Mouse (Mus musculus) cerebral cortex, adult 2 months (tissue): ENCODE measurements around the gene Dip2b.

Experiments used
- WGBS: fragments of 180-500 bp; shearing (Covaris S2); methylation state at CpG from one replicate; pipeline ENCODE4 v1.1.7; 2018; 5-methylcytosine and 5-hydroxymethylcytosine counted together

Dip2b gene

DNA sequence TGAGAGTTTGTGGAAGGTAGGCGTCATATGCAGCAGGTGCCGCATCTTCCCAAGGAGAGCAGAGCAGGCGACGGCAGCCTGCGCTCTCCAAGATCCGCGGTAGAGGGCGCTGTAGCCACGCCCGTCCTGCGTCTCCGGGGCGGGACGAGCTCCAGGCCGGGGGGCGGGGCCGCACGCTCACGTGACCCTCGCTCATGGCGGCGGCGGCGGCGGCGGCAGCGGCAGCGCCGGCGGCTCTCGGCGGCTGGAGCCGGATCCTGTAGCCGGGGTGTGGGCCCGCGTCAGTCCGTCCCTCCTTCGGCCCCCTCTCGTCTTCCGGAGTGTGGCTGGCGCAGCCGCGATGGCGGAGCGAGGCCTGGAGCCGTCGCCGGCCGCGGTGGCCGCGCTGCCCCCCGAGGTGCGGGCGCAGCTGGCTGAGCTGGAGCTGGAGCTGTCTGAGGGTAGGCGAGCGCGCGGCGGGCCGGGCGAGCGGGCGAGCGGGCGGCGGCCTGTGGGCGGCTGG is at the start of gene Dip2b:
TSS of gene Dip2b (plus strand) at position 195 of the 502 bp plus-strand sequence.
- WGBS = 1% methylated on average over 66 of the region's 68 CpGs

DNA sequence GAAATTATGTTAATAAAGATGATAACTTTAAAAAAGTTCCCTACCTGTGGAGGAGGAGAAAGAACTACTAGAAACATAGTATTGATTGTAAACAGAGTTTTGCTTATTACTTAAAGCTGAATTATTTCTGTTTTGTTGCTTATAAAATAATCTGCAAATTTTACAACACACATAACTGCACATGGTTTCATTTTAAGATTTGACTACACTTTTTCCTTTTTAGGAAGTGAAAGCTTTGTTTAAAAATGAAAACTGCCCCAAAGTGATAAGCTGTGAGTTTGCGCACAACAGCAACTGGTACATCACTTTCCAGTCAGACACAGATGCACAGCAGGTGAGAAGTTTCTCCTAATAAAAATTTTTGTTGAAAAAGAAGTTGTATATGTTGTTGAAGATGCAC is 45.4 kb upstream of the Dip2b start:
- WGBS = 100% methylated on average over 1 of the region's 1 CpGs

DNA sequence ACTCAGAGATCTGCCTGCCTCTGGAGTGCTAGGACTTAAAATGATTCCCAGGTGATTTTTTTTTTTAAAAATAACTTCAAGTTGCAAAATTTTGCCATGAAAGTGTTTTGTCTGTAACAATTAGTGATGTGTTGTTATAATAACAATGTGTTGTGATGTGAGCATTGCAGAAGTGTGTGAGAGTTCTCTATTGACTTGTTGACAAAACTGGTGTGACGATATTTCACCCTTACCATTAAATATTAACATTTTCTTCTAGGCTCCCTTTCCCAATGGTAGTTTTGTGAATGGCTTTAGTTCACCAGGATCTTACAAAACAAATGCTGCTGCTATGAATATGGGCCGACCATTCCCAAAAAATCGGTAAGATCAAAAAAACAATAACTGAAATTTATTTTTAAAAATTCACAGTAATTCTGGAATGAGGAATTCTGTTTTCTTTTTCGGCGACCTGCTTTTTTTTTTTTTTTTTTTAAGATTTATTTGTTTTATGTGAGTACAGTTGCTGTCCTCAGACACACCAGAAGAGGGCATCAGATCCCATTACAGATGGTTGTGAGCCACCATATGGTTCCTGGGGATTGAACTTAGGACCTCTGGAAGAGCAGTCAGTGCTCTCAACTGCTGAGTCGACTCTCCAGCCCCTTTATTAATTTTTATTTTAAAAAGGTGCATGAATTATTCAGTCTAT is 41.2 kb upstream of the Dip2b start:
- WGBS = 92% methylated on average over 6 of the region's 6 CpGs

DNA sequence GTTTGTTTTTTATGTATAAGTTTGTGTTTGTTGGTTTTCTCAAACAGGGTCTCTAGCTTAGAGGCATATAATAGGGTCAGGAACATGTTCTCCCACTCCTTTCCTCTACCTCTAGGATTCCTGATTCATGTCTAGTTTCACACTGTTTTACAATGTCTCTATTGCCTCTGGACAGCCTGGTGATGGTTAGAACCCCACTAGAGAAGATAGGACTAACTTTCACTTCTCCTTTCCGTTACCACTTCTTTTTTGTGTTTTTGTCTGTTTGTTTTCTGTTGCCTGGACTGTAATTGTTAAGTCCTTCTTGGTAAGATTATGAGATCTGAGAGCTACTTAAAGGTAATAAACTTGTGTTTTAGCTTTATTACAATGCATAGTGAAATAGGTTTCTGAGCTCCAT is 39.1 kb upstream of the Dip2b start:
- WGBS = 88% methylated on average over 1 of the region's 1 CpGs

DNA sequence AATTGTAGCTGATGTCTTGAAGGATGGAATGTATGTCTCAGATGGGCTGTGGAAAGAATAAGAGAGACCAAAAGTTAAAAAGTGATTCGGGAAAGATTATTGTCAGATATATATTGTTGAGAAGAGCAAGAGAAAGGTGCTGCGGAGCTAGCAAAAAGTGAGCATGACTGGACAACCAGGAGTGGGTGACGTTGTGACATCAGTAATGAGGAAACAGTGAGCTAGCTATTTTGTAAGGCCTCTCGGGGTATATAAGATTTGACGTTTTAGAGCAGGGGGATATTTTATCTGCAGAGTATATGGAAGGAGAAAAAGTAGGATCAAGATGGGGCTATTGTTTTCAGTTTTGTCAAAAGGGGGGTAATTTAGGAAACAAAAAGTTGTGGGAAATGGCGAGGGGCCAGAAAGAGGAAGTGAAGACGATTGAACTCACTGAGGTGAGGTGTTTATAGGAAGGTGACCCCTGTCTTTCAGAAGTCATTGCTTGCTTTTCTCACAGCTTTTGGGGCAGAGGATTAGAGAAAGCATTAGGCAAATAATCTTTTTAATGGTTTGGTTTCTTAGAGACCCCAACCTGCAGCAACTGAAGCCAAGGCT is 33.7 kb upstream of the Dip2b start:
- WGBS = 82% methylated on average over 7 of the region's 7 CpGs

DNA sequence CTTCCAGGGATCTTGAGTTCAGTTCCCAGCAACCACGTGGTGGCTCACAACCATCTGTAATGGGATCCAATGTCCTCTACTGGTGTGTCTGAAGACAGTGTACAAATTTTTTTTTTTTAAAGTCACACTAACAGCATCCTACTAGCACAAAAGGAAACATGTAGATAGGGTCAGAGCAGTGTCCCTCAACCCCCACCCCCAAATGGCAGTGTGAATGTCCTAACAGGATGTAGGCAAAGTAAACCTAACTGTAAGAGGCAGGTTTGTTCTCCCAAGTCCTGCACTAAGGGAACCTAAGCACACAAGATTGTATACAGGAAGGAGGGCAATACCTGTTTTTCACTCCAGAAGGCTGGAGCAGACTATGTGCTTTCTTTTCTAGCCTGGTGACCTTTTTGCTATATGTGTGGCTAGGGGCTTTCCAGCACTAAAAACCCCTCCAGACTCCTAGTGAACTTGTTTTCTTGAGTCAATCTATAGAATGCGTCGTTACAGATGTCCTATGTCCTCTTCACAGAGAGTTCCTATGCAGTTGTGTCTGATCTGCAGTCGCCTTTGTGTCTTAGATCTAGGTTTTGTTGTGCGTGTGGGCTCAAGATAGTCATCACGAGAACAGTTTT is 20.1 kb upstream of the Dip2b start:
- WGBS = 58% methylated on average over 6 of the region's 6 CpGs

DNA sequence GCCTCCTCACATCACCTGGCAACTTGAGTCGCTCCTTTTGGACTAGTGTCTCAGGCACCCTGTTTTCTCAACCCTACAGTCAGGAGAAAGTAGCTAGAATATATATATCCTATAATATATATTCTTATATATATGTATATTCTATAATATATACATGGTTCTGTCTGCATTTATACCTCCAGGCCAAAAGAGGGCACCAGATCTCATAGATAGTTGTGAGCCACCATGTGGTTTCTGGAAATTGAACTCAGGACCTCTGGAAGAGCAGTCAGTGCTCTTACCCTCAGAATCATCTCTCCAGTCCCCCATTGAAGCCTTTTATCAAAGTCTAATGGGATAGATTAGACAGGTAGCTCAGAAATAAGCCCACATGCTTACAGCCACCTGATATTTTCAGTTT is 17.3 kb upstream of the Dip2b start:
- WGBS = 100% methylated on average over 1 of the region's 1 CpGs

DNA sequence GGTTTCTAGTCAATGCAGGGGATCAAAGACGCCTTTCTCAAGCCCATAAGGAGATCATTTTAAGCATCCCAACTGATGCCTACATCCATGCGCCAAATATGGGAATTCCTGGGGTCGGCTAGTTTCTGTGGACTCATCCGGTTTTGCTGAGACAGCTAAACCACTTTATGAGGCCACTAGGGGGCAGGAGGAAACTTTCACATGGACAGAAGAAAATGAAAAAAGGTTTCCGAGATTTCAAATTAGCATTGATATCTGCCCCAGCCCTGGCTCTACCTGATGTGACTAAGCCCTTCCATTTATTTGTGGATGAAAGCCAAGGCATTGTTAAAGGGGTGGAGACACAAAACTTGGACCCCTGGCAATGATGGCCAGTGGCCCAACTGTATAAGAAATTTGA is 15.5 kb upstream of the Dip2b start:
- WGBS = 13% methylated on average over 5 of the region's 5 CpGs

DNA sequence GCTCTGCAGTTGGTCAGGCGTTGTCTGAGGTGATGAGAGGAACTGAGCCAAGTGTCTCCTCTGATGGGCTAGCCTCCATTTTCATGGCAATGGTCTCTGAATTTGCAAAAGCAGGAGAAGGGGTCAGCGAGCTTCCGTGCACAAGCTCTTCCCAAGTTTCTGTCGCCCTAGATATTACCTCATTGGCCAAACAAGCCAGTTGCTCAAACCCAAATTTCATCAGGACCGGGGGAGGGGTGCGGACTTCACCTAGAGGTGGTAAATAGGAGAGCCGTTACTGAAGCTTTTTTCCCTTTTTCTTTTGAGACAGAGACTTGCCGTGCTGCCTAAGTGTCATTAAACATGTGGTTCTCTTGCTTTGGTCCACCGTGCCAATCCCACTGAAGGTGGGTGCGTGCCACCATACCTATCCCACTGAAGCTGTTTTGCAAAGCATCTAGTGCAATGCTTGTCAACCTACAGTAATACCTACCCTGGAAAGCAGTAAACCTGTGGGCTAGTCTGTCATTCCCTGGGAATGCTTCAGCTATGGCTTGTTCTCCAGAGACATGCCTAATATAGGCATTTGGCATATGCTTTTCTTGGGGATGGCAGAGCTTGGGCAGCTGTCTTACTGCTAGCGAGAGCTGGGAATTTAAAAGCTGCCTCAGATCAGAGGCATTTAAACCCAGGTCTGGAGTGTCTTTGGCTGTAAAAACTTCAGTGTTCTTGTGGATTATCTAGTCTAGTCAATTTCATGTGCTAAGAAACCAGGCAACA is 13.2 kb upstream of the Dip2b start:
- 62% methylated on average over 11 of the region's 11 CpGs for WGBS

DNA sequence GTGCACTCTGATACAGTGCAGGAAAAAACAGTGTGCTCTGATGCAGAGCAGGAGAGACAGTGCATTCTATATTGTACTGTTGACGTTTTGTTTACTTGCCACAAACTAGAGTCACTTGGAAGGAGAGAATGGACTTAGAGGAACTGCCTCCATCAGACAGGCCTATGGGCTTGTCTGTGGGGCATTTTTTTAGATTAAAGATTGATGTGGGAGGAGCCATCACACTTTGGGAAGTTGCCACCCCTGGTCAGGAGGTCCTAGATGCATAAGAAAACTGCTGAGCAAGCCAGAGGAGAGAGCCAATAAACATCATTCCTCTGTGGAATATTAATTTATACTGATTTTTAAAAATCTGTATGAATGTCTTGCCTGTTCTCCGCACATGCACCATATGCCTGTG is 10.3 kb upstream of the Dip2b start:
- 88% methylated on average over 2 of the region's 2 CpGs for WGBS

DNA sequence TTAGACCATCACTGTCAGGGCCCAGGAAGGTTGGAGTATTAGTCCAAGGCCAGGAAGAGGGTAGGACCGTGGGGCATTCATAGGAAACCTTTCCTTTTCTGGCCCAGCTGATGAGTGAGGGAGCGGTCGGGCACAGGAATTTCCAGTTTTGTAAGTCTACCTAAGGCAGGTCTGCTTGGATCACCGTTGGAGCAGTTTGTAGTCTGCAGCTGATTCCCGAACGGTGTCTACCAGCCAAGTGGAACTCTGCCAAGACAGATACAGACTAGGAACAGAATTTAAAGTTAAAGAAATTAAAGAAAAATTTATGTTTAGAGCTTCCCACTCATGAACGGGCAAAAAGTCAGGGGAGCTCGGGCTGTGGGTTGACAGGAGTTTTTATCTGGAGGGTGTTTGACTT is 9.0 kb upstream of the Dip2b start:
- WGBS = 45% methylated on average over 8 of the region's 8 CpGs

DNA sequence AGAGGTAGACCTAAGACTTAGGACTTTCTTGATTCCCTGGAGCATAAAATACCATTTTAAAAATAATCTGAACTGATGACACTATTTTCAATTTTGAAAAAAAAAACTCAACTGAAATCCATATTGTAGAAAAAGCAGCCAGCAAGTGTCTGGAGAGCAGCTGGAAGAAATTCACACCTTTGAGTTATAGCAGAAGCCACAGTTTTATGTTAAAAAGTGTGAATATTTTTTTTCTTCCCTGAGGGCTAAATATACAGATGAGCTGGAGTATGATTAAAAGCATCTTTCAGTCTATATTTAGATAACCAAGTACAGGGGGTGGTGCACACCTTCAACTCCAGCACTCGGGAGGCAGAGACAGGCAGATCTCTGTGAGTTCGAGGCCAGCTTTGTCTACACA is 8.6 kb upstream of the Dip2b start:
- 54% methylated on average over 2 of the region's 2 CpGs for WGBS

DNA sequence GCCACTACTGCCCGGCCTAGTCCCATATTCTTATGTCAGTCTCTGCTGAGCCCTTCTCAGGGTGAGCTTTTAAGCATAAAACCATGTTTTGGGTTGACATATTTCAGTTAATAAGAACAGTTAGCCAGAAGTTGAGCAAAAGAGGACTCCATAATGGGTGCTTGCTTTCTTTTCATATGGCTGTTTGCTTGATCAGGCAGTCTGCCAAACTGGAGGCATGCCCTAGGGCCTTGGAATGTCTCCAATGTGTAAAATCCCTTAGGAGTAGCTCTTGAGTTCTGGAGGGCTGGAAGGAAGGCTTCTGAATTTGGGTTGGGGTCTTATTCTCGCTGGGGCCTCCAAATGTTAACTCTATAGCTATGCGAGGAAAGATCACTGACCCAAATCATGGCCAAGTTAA is 5.9 kb upstream of the Dip2b start:
- WGBS = 79% methylated on average over 3 of the region's 3 CpGs

DNA sequence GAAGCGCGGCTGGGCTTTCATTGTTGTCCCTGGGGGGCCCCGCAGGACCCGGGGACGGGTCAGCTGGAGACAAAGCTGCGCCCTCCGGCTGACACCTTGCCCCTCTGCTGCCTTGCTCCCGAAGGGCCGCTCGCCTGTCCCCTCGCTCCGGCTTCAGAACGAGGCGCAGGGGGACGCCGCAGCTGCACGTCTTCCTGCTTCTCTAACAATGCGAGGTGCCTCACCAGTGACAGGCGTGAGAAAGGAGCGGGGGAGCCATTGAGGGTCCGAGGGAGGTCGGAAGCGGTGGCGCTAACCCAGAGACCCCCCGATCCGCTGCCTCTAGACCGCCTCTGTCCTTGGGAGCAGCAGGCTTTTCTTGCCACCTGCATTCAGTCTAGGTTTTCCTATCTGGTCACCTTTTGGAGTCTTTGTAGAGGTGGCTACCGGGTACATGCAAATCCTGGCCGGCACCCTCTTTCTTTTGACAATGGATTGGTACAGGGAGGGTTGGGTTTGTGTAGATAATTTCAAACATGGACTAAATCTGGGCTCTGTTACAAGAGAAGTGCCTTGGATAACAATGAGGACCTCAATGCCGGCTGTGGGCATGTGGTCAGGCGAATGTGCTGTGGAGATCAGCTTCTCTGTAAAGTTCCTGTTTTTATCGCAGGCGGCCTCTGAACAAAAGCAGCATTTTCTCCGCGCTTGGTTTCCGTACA is 687 bp downstream of the Dip2b start:
- under 1% methylated on average over 36 of the region's 36 CpGs for WGBS

DNA sequence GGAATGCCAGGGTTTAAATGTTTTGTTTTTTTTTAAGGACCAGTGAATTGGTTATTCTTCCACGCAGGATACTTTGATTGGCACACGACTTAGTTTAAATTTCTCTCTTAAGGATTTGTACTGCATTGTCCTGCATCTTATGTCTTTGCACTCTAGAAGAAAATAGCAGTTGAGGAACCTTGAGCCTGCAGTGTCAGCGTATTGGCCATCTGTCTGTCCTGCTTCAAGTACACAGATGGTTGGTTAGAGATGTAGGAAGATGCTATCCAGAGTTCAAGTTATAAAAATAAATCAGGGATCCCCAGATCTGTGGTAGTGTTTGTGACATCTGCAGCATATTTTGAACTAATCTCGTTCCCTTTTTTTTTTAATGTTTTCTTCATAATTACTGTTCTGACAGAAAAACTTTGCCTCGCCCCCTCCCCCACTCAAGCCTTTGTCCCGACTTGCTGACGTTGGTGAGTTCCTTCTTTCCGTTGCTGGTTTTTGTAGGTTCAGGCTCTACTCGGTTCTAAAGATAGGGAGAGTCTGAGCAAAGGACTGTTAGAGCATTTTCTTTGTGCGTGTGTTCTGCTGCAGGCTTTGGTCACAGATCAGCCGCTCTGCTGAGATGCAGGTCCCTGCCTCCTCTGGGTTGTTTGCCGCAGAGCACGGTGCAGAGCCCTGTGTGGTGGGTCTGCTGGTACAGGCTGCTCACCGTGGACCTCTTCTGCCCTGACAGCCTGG is 2.2 kb downstream of the Dip2b start:
- WGBS = 12% methylated on average over 14 of the region's 14 CpGs

DNA sequence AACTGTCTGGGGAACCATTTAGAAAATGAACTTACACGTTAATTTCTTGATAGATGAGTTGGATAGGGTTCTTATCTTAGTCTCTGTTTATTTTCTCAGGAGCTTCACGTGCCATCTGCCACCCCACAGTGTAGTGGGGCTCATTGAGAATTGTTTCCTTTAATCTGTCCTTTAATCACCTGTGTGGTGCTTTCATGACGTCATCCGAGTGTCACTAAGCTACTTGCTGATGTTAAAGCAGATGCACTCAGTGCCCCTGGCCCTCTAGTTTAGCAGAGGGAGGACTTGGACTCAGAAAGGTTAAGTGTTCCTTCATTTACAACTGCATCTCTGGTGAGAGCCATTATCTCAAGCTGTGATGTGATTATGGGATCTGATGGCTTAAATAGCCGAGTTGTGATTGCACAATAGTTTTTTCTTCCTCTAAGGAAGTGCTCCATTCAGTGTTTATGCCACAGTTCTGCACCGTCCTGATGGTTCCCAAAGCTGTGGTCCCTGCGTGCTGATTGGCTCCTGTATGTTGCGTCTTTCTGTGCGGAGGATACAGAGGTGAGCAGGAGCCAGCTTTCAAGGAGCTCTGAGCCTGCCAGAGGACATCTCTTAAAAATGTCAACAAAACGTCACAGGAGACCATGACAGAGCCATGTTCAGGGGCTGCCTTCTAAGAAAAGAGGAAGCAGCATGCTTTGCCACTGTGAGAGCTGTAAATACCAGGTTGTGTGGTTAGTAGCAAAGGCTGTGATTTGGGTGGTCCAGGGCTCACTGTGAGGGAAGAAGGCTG is 3.0 kb downstream of the Dip2b start:
- 19% methylated on average over 10 of the region's 10 CpGs for WGBS

DNA sequence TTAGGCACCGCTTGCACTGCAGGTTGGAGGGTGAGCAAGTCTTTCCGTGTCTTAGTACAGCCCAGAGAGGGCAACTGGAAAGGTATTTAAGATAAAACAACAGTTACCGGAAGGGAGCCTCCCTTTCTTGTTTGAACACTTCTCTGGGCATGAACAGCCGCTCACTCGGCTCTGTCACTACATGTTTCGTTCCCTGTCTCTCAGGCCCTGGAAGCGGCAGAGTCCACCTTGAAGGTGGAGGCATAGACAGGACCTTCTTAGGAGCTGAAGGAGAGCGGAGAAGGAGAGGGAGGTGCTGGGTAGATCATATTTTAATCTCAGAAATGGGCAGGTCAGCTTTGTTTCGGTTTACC is 3.6 kb downstream of the Dip2b start:
- 67% methylated on average over 9 of the region's 9 CpGs for WGBS

DNA sequence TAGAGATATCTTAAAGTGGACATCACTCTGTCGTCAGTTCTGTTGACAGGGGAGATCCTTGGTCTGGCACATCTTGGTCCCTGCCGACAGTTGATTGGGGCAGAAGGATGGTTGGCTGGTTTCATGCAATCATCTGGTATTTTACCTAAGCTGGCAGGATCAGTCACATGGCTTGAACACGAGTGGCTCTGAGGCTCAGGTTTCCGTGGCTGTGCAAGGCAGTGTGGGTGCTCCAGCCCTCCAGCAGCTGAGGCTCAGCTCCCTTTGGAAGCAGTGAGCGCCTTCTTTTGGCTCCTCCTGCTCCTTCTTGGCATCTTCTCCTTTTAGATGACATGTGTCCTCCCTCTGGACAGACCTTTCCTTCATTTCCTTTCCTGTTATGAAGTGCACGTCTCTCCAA is 7.1 kb downstream of the Dip2b start:
- WGBS = 25% methylated on average over 6 of the region's 6 CpGs

DNA sequence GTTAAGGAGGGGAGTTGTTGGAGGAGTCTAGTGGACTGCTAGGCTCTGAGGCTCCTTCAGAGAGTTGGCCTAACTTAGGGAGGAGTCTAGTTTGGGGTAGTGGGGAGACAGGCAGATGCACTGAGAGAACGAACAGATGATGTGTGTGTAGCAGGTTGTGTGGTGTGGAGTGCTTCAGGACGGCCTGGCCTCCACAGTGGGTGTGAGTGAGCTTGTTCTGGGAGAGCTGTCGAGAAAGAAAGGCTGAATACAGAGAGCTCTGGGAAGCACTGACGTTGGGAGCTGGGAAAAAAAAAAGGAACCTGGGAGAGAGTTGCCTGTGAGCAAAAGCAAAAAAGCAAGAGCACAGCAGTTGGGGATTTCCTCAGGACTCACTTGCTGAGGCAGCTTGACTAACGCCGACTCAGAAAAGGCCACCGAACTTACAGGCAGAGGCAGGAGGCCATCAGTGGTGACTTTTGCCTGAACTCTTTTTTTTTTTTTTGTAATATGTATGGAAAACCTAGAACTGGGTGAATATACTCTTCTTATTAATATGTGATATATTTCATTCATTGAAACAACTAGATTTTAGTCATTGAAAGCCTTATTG is 11.1 kb downstream of the Dip2b start:
- 32% methylated on average over 7 of the region's 7 CpGs for WGBS

DNA sequence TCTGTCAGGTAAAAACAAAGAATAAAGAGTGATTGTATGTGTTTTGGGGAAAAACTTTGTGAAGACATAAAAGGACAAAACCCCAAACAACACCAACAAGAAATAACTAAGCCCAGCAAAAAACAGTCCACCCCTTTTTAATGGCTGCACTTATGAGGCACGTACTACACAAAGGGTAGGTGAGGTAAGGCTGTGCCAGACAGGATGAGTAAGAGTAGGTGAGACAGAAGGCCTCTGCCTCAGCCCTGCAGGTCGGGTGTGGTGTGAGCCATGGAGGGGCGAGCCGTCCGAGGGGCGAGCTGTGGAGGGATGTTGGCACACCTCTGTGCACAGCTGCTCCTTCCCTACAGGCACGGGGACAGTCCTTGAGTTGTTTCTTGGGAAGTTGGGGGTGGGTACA is 12.5 kb downstream of the Dip2b start:
- WGBS = 60% methylated on average over 7 of the region's 7 CpGs
